Mouse (Mus musculus) megakaryocyte, embryonic 14.5 days (primary cell): Measurements from ENCODE around the gene Entpd5. TPM values are rescaled to one million over a fixed set of nuclear protein-coding genes. Genes with fewer than 3 reads are reported as not detected.

ENCODE experiments used
- H3K27me3 ChIP-seq: replicated peaks from 2 replicates; pipeline ENCODE3; 2012; ENCODE audit warnings: inconsistent platforms
- H3K36me3 ChIP-seq: replicated peaks from 2 replicates; pipeline ENCODE3; 2012; ENCODE audit warnings: low read length, inconsistent platforms, mixed read lengths
- H3K4me1 ChIP-seq: 2 replicates; pipeline ENCODE4 v1.6.1; 2012; ENCODE audit warnings: inconsistent platforms
- H3K4me3 ChIP-seq: replicated peaks from 2 replicates; pipeline ENCODE3; 2012; ENCODE audit warnings: moderate library complexity, mild to moderate bottlenecking, inconsistent platforms
- H3K9me3 ChIP-seq: 2 replicates; pipeline ENCODE4 v1.6.1; 2012; ENCODE audit warnings: inconsistent platforms
- FLI1 ChIP-seq: IDR thresholded peaks from 2 replicates; pipeline ENCODE4 v1.6.1; 2012; ENCODE audit warnings: low read length, inconsistent platforms, mixed read lengths
- GATA1 ChIP-seq: IDR thresholded peaks from 3 replicates; pipeline ENCODE4 v1.6.1; 2012; ENCODE audit warnings: mixed read lengths, low read length, inconsistent platforms, borderline replicate concordance
- polyA plus RNA-seq: library from polyadenylated mRNA; stranded (reverse); fragments of >175 nt; gene quantifications from 2 replicates; pipeline ENCODE4 v1.2.3, GENCODE M21; 2012; ENCODE audit warnings: low replicate concordance; ENCODE audit not compliant: insufficient read depth

Entpd5 gene
- 0.83 and 1.0 TPM in 2 replicates for polyA plus RNA-seq

DNA sequence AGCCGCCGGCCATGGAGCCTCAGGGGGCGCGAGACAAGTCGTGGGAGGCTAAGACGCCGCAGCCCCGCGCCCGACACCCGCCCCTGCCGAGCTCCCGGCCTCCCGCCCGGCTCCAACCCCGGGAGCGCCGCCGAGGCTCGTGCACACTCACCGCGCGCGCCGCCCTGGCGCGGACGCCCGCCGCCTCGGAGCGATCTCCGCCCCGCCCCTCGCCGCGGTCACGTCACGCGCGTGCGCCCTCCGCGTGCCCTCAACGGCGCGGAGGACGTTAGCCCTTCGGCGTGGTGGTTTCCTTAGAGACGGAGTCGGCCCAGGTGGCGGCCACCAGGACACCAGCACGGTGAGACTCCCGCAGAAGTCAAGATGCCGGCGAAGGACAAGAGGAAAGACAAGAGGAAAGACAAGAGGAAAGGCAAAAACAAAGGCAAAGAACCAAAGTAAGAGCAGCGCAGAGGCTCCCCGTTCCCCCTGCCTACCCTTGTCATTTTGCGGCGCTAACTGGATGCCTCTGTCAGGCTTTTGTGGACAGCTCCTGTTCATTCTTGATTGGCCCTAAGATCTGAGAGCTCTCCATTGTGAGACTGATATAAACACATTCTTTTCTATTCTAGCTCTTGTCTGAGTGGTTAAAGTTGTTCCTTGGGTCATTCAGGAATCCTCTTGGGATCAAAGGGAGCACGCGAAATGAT is at the start of gene Entpd5, which contains the start of gene Bbof1:
Gene Entpd5, minus strand, starts transcription at position 211 of the 689 bp plus-strand sequence.
Gene Bbof1, plus strand, starts transcription at position 253 of the 689 bp plus-strand sequence.
- no peaks in the 10 kb centered on the region for H3K36me3 ChIP-seq
- TF ChIP-seq FLI1 (no peak), GATA1 (no peak)
- no peaks in the 10 kb centered on the region for H3K27me3 ChIP-seq
- H3K4me3 ChIP-seq: peak within 1 kb of the TSS; percentile 97
- H3K9me3 ChIP-seq: no peaks in the 10 kb centered on the region; the same call in 1 of the 2 replicates
- peaks cover 14% of the 10 kb centered on the region for H3K4me1 ChIP-seq

DNA sequence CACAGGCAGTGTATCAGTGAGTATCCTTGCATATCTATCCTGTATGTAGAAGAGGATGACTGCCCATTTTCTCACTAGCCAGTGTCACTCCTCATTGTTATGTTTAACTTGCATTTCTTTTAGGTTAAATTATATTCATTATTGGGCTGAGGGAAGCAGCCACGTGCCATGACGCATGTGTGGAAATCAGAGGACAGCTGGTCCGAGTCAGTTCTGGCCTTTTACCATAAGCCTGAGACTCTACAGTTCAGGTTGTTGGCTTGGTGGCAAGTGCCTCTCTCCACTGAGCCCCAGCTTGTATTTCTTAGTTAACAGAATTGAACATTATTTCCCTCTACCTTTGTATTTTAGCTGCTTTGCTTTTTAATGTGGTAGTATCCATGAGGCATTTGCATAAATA is 48.1 kb upstream of the Entpd5 start:
- H3K4me1 ChIP-seq: peaks cover 30% of the 10 kb centered on the region
- no peak overlapping the region for H3K4me3 ChIP-seq
- peaks cover 51% of the 10 kb centered on the region for H3K36me3 ChIP-seq
- H3K27me3 ChIP-seq: no peaks in the 10 kb centered on the region
- TF ChIP-seq GATA1 (no peak), FLI1 (no peak)
- peaks cover 6% of the 10 kb centered on the region for H3K9me3 ChIP-seq

DNA sequence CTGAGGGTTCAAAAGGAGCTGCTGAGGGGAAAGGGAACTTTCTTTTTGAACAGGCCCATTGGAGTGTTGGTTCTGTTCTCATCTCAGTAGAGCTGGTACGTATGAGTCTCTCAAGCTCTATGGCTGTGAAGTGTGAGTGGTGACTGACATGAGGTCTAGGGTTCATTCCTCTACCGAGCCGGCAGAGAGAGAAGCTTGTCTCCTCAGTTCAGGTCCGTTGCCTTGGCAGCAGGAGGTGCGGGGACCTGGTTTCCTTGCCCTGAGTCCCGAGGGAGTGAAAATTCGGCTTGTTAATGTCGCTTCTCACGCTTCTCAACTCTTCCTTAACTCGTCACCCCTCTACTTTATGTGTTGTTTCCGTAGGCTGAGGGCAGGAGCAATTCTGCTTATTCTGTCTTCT is 43.0 kb upstream of the Entpd5 start:
- Histone ChIP-seq H3K27me3 (peaks cover 2% of the 10 kb centered on the region), H3K9me3 (no peaks in the 10 kb centered on the region), H3K4me3 (peak overlapping the region; percentile 97), H3K36me3 (peaks cover 6% of the 10 kb centered on the region), H3K4me1 (peaks cover 43% of the 10 kb centered on the region)
- TF ChIP-seq FLI1: no peak
- no peak for TF ChIP-seq GATA1

GRCm38 (mm10) chr12:84450718-84451646 is 42.2 kb upstream of the Entpd5 start, which contains the start of the genes Aldh6a1 and Lin52:
TSS of gene Aldh6a1 (minus strand) at chr12:84451004.
TSS of gene Lin52 (plus strand) at chr12:84451422.
- Histone ChIP-seq H3K9me3 (no peaks in the 10 kb centered on the region), H3K36me3 (no peaks in the 10 kb centered on the region), H3K4me1 (peaks cover 49% of the 10 kb centered on the region), H3K27me3 (peaks cover 4% of the 10 kb centered on the region), H3K4me3 (peak within 1 kb of the TSS; percentile 97)
- TF ChIP-seq GATA1: no peak

- no peak for TF ChIP-seq FLI1
- no peak for TF ChIP-seq GATA1
- peaks cover 48% of the 10 kb centered on the region for H3K4me1 ChIP-seq
- peak overlapping the region; percentile 97 for H3K4me3 ChIP-seq
- no peaks in the 10 kb centered on the region for H3K9me3 ChIP-seq
- H3K36me3 ChIP-seq: no peaks in the 10 kb centered on the region
- peaks cover 4% of the 10 kb centered on the region for H3K27me3 ChIP-seq
Measured at GRCm38 (mm10) chr12:84450351-84450717, 41.5 kb upstream of the Entpd5 start.

DNA sequence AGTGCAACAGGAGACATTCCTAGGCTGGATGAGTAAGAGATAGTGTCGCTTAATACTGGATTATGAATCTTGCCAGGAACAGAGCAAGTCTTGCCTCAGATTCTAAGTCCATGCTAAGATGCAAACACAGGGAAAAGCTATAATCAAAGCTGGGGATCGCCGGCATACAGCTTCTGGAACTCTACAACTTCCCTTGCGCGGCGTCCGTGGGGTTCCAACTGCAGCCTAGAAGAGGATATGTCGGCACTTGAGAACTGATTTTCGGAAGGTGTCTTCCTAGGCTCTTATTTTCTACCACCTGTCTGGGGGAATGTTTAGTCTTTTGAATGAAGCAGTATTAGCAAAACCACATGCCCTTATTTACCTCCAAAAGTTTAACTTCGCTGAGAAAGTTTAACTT is 41.1 kb upstream of the Entpd5 start:
- peaks cover 44% of the 10 kb centered on the region for H3K4me1 ChIP-seq
- peak overlapping the region; percentile 97 for H3K4me3 ChIP-seq
- no peaks in the 10 kb centered on the region for H3K9me3 ChIP-seq
- H3K36me3 ChIP-seq: no peaks in the 10 kb centered on the region
- peaks cover 4% of the 10 kb centered on the region for H3K27me3 ChIP-seq
- TF ChIP-seq GATA1 (no peak), FLI1 (no peak)

DNA sequence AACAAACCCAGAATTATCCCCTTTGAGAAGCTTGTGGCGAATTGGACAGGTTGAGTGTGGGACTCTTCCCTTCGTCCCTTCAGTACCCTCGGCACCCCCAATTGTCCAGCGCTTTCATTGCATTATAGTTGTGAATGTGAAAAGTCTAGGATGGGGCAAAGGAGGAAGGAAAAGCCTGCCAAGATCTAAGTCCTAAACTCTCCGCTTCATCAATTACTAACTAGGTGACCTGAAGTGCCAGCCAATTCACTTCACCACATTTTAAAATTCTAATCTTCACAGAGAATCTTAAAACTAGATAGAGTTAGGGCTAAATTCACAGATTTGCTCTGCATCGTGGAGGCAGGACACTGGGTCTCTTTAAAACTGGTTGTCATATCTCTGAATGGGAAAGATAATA is 39.4 kb upstream of the Entpd5 start:
- no peaks in the 10 kb centered on the region for H3K9me3 ChIP-seq
- TF ChIP-seq GATA1: no peak
- no peak for TF ChIP-seq FLI1

GRCm38 (mm10) chr12:84447386-84447785 is 38.6 kb upstream of the Entpd5 start:
- Histone ChIP-seq H3K36me3 (no peaks in the 10 kb centered on the region), H3K27me3 (peaks cover 4% of the 10 kb centered on the region), H3K4me3 (no peak overlapping the region), H3K9me3 (no peaks in the 10 kb centered on the region), H3K4me1 (peaks cover 21% of the 10 kb centered on the region)
- TF ChIP-seq GATA1: no peak
- no peak for TF ChIP-seq FLI1

More for the DNA sequence above, 39.4 kb upstream of the Entpd5 start:
- no peaks in the 10 kb centered on the region for H3K36me3 ChIP-seq
- peaks cover 29% of the 10 kb centered on the region for H3K4me1 ChIP-seq
- peaks cover 4% of the 10 kb centered on the region for H3K27me3 ChIP-seq
- no peak overlapping the region for H3K4me3 ChIP-seq

DNA sequence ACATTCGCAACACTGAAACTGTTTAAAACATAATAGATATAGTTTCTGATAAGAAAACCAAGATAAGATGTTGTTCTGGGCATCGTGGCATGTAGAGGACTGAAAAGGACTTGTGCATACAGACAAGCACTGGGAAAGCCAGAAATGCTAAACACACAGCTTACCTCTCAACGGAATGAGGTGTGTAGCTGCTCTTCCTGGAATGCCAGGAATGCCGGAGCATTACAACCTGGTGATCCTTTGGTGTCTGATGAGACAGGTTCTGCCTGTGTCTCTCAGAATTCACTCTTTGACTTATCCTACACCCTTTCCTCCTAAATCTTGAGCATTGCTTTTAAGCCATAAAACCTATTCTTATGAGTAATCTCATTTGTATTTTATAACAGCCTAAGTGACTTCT is 33.7 kb upstream of the Entpd5 start:
- Histone ChIP-seq H3K4me3 (no peak overlapping the region), H3K36me3 (peaks cover 29% of the 10 kb centered on the region), H3K4me1 (peaks cover 6% of the 10 kb centered on the region; the same call in 1 of the 2 replicates), H3K9me3 (peaks cover 17% of the 10 kb centered on the region), H3K27me3 (peaks cover 4% of the 10 kb centered on the region)
- no peak for TF ChIP-seq FLI1
- TF ChIP-seq GATA1: no peak
